Mouse (Mus musculus) MEL (cell line): ENCODE measurements at regions not wholly inside any gene's neighbourhood (a gene's known extent, or its start where the extent isn't known, plus 50 kb on each side); places are given as distances from the start of the nearest gene placed in this dataset.

Source experiments
- DNase-seq: peaks from one replicate; pipeline ENCODE4 v3.0.0; 2011; ENCODE audit warnings: low read depth, low spot score
- H3K27ac ChIP-seq: 2 replicates; pipeline ENCODE4 v1.5.1; 2012; ENCODE audit warnings: low read depth, mild to moderate bottlenecking, control low read depth, low read length, moderate library complexity; ENCODE audit not compliant: control insufficient read depth
- H3K27me3 ChIP-seq, 2 experiments: fragments of 150-350 bp in 1 of 2; sonication (generic) in 1 of 2; 2 replicates each; pipeline ENCODE4 v1.6.1; 2012; ENCODE audit warnings: low read length in 2 of 2, mild to moderate bottlenecking in 2 of 2, improper control_type of control experiment in 1 of 2, moderate library complexity in 1 of 2; ENCODE audit not compliant: insufficient read depth in 2 of 2, control insufficient read depth in 1 of 2
- H3K36me3 ChIP-seq, 2 experiments: 2 replicates each; pipeline ENCODE4 v1.6.1; 2012 to 2014; ENCODE audit warnings: low read length in 2 of 2, improper control_type of control experiment in 1 of 2, inconsistent platforms in 1 of 2, mild to moderate bottlenecking in 1 of 2; ENCODE audit not compliant: insufficient read depth in 2 of 2, control insufficient read depth in 1 of 2
- H3K4me1 ChIP-seq, 2 experiments: fragments of 150-350 bp in 1 of 2; sonication (generic) in 1 of 2; 2 replicates each; pipeline ENCODE4 v1.6.1; 2012; ENCODE audit warnings: low read length in 2 of 2, improper control_type of control experiment in 1 of 2, mild to moderate bottlenecking in 1 of 2; ENCODE audit not compliant: insufficient read depth in 2 of 2, control insufficient read depth in 1 of 2
- H3K4me3 ChIP-seq, 2 experiments: fragments of 150-350 bp in 1 of 2; sonication (generic) in 1 of 2; 2 replicates each; pipeline ENCODE4 v1.5.1; 2012; ENCODE audit warnings: low read depth in 2 of 2, low read length in 2 of 2, mild to moderate bottlenecking in 2 of 2, moderate library complexity in 2 of 2, control low read depth in 1 of 2, improper control_type of control experiment in 1 of 2; ENCODE audit not compliant: control insufficient read depth in 1 of 2, insufficient read depth in 1 of 2
- H3K79me2 ChIP-seq: 2 replicates; pipeline ENCODE4 v1.6.1; 2012; ENCODE audit warnings: mild to moderate bottlenecking, low read length, moderate library complexity; ENCODE audit not compliant: control insufficient read depth, poor library complexity, insufficient read depth
- H3K9ac ChIP-seq: 2 replicates; pipeline ENCODE4 v1.6.1; 2012; ENCODE audit warnings: low read depth, mild to moderate bottlenecking, control low read depth, low read length, moderate library complexity; ENCODE audit not compliant: control insufficient read depth, poor library complexity, severe bottlenecking
- H3K9me3 ChIP-seq: fragments of 150-350 bp; sonication (generic); replicated peaks from 2 replicates; pipeline ENCODE4 v1.6.1; 2012; ENCODE audit warnings: mild to moderate bottlenecking, low read length, improper control_type of control experiment, moderate library complexity; ENCODE audit not compliant: insufficient read depth
- CHD1 ChIP-seq: IDR thresholded peaks from 2 replicates; pipeline ENCODE4 v1.6.1; 2012; ENCODE audit warnings: low read depth, mild to moderate bottlenecking, inconsistent platforms, low read length, improper control_type of control experiment
- CHD2 ChIP-seq: IDR thresholded peaks from 2 replicates; pipeline ENCODE4 v1.6.1; 2011; ENCODE audit warnings: low read length, improper control_type of control experiment
- EP300 ChIP-seq, 2 experiments: IDR thresholded peaks; 2 replicates each; pipeline ENCODE4 v1.6.1; 2011; ENCODE audit warnings: improper control_type of control experiment in 2 of 2, low read length in 2 of 2, low read depth in 1 of 2, mild to moderate bottlenecking in 1 of 2
- ETS1 ChIP-seq: IDR thresholded peaks from 2 replicates; pipeline ENCODE4 v1.6.1; 2012; ENCODE audit warnings: low read depth, mild to moderate bottlenecking, inconsistent platforms, low read length, improper control_type of control experiment, moderate library complexity
- GABPA ChIP-seq: IDR thresholded peaks from 2 replicates; pipeline ENCODE4 v1.6.1; 2012; ENCODE audit warnings: low read depth, mild to moderate bottlenecking, inconsistent platforms, low read length, improper control_type of control experiment, moderate library complexity
- GATA1 ChIP-seq: IDR thresholded peaks from 2 replicates; pipeline ENCODE4 v1.6.1; 2011; ENCODE audit warnings: low read depth, low read length, improper control_type of control experiment
- HCFC1 ChIP-seq: IDR thresholded peaks from 2 replicates; pipeline ENCODE4 v1.6.1; 2012; ENCODE audit warnings: low read depth, mild to moderate bottlenecking, inconsistent platforms, low read length, improper control_type of control experiment, moderate library complexity
- JUND ChIP-seq: IDR thresholded peaks from 2 replicates; pipeline ENCODE4 v1.6.1; 2011; ENCODE audit warnings: low read depth, mild to moderate bottlenecking, improper control_type of control experiment, low read length
- KAT2A ChIP-seq: conservative IDR thresholded peaks from 2 replicates; pipeline ENCODE4 v1.6.1; 2012; ENCODE audit warnings: low read depth, low read length, improper control_type of control experiment, inconsistent platforms
- MAX ChIP-seq: IDR thresholded peaks from 2 replicates; pipeline ENCODE4 v1.6.1; 2011; ENCODE audit warnings: low read length, improper control_type of control experiment
- MAZ ChIP-seq: IDR thresholded peaks from 2 replicates; pipeline ENCODE4 v1.6.1; 2012; ENCODE audit warnings: low read depth, mild to moderate bottlenecking, inconsistent platforms, low read length, improper control_type of control experiment
- MEF2A ChIP-seq: IDR thresholded peaks from 2 replicates; pipeline ENCODE4 v1.6.1; 2014; ENCODE audit warnings: low read depth, mild to moderate bottlenecking, inconsistent platforms, low read length, improper control_type of control experiment; ENCODE audit not compliant: poor library complexity, insufficient replicate concordance, severe bottlenecking; ENCODE audit errors: extremely low read depth
- MYB ChIP-seq: IDR thresholded peaks from 2 replicates; pipeline ENCODE4 v1.6.1; 2011; ENCODE audit warnings: mild to moderate bottlenecking, low read depth, low read length, improper control_type of control experiment
- MYC ChIP-seq: IDR thresholded peaks from 2 replicates; pipeline ENCODE4 v1.6.1; 2011; ENCODE audit warnings: low read depth, mild to moderate bottlenecking, low read length, improper control_type of control experiment, moderate library complexity
- RAD21 ChIP-seq: IDR thresholded peaks from 2 replicates; pipeline ENCODE4 v1.6.1; 2011; ENCODE audit warnings: mild to moderate bottlenecking, low read depth, low read length, improper control_type of control experiment
- SIN3A ChIP-seq: IDR thresholded peaks from 2 replicates; pipeline ENCODE4 v1.6.1; 2012; ENCODE audit warnings: low read length, improper control_type of control experiment, inconsistent platforms
- SMC3 ChIP-seq: IDR thresholded peaks from 2 replicates; pipeline ENCODE4 v1.6.1; 2011; ENCODE audit warnings: low read depth, low read length, improper control_type of control experiment
- TBP ChIP-seq: IDR thresholded peaks from 2 replicates; pipeline ENCODE4 v1.8.0; 2011; ENCODE audit warnings: low read depth, low read length, improper control_type of control experiment
- TCF12 ChIP-seq: IDR thresholded peaks from 2 replicates; pipeline ENCODE4 v1.6.1; 2014; ENCODE audit warnings: low read depth, mild to moderate bottlenecking, inconsistent platforms, low read length, improper control_type of control experiment, moderate library complexity
- UBTF ChIP-seq: IDR thresholded peaks from 2 replicates; pipeline ENCODE4 v1.6.1; 2012; ENCODE audit warnings: low read depth, mild to moderate bottlenecking, inconsistent platforms, low read length, improper control_type of control experiment, moderate library complexity, borderline replicate concordance; ENCODE audit not compliant: insufficient read depth
- ZKSCAN1 ChIP-seq: IDR thresholded peaks from 2 replicates; pipeline ENCODE4 v1.6.1; 2012; ENCODE audit warnings: low read depth, mild to moderate bottlenecking, inconsistent platforms, low read length, improper control_type of control experiment, moderate library complexity

DNA sequence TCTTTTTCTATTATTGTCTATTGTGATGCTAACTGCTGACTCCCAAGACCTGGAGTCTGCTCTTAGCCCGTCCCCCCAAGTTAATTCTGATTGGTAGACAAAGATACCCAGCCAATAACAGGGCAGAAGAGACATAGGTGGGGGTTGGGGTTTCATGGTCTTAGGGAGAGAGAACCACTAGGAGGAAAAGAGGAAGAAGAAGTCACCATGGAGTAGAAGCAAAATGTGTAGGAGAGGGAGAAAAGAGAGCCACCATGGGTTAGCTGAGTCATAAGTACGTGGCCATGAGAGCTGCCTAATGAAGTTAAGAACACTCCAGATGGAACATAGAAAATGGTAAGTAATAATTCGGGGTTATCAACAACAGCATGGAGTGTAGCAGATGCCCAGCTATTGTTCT, 539.6 kb upstream of the Slc8a1 start:
- Histone ChIP-seq H3K36me3 (no peaks in the 10 kb centered on the region), H3K27ac (no peak overlapping the region), H3K27me3 (no peaks in the 10 kb centered on the region), H3K4me3 (no peak overlapping the region), H3K9me3 (no peaks in the 10 kb centered on the region), H3K4me1 (no peaks in the 10 kb centered on the region), H3K9ac (no peak overlapping the region), H3K79me2 (no peaks in the 10 kb centered on the region)
- TF ChIP-seq MAX (no peak), TBP (peak; percentile 47; the same call in 1 of the 2 replicates)
- peak; percentile 60 for DNase-seq

DNA sequence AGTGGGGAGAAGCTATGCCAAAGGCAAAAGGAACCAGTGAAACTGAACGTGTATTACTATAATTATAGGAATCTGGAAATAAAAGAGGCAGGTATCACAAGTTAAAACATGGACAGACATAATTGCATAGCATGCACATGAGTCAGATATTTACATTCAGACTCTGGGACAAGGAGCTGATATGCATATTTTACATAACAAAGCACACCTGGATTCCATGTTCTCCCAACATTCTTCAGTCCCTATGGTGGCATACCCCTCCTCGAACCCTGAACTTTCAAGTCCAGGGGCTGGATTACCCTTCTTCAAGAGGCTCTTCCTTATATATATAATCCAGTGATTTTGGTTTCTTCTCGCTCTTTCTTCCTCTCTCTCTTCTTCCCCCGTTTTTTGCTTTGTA, 535.8 kb upstream of the Slc8a1 start:
- H3K9ac ChIP-seq = no peak overlapping the region
- no peaks in the 10 kb centered on the region for H3K27me3 ChIP-seq
- H3K4me3 ChIP-seq = no peak overlapping the region
- no peak overlapping the region for H3K27ac ChIP-seq
- H3K4me1 ChIP-seq = no peaks in the 10 kb centered on the region
- no peaks in the 10 kb centered on the region for H3K36me3 ChIP-seq
- H3K9me3 ChIP-seq = no peaks in the 10 kb centered on the region
- no peak for DNase-seq
- no peak for TF ChIP-seq ZKSCAN1
- TF ChIP-seq EP300 (IDR thresholded peaks at IDR 0.05; ENCODE audit: low read depth in 1 of 2, low read length in 2 of 2) = no peak
- no peak for TF ChIP-seq HCFC1
- TF ChIP-seq RAD21 = no peak
- no peak for TF ChIP-seq GATA1
- no peak for TF ChIP-seq CHD1
- TF ChIP-seq CHD2 = no peak
- no peak for TF ChIP-seq SIN3A
- no peak for TF ChIP-seq JUND
- no peak for TF ChIP-seq MEF2A
- TF ChIP-seq MYC = no peak
- no peak for TF ChIP-seq SMC3
- H3K79me2 ChIP-seq = no peaks in the 10 kb centered on the region

DNA sequence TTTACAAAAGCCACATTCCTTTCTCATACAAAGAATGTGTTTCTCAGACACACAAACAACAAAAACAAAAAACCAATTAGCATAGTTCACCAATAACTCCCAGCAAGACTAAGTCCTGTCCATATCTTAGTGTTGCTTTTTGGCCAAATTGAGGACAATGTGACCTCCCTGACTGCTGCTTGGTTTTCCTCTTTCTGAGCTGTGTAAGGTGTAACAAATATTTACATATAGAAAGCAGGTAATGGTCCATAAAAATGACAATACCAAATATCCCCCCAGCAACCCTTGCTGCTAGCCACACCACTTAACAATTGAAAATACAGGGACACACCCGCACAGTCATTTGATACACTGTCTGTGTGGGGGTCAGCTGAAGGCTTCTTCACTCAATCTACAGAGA, 534.7 kb upstream of the Slc8a1 start:
- H3K9me3 ChIP-seq = no peaks in the 10 kb centered on the region
- no peaks in the 10 kb centered on the region for H3K36me3 ChIP-seq
- no peaks in the 10 kb centered on the region for H3K27me3 ChIP-seq
- H3K4me3 ChIP-seq = no peak overlapping the region
- no peak overlapping the region for H3K9ac ChIP-seq
- DNase-seq = no peak
- no peaks in the 10 kb centered on the region for H3K79me2 ChIP-seq
- H3K27ac ChIP-seq = no peak overlapping the region
- no peak for TF ChIP-seq HCFC1
- no peak for TF ChIP-seq GABPA
- no peak for TF ChIP-seq RAD21
- TF ChIP-seq CHD2 = no peak
- TF ChIP-seq TCF12 = no peak
- no peak for TF ChIP-seq MAX
- TF ChIP-seq UBTF = no peak
- TF ChIP-seq KAT2A = no peak
- no peak for TF ChIP-seq MYB
- TF ChIP-seq ETS1 = no peak
- no peak for TF ChIP-seq MAZ
- TF ChIP-seq CHD1 = no peak
- no peaks in the 10 kb centered on the region for H3K4me1 ChIP-seq
